In genomic region chr2:75997726-75998125, GRCm38 (mm10) we compare ENCODE assay signal across 11 mouse cellular contexts. TPM values are rescaled to one million over a fixed set of nuclear protein-coding genes. Genes with fewer than 3 reads are reported as not detected.
DNase-seq lines count a peak whose midpoint lies in the region; ATAC-seq and TF ChIP-seq lines count a peak whose summit lies in the region.
"Had no signal": no experiment of that assay in that cellular context is flagged by ENCODE, and none has a peak within 500 bp of the region (broad histone marks: within the 10 kb centered on the region; RNA-seq: fewer than 3 reads in every experiment).

No protein-coding gene starts in this region.

- H3K27ac ChIP-seq in hindbrain, postnatal 0 days: 0 out of 2 replicates have a peak overlapping the region, but pooled peaks have one; percentile 48
- H3K27ac ChIP-seq in hindbrain, embryonic 13.5 days: no peak overlapping the region

- intact Hi-C loops in left cerebral cortex, postnatal 10 days (cut with DNase I): no loop called here

- no peak overlapping the region for H3K9ac ChIP-seq in hindbrain, postnatal 0 days (replicated peaks; ENCODE audit: low read length)
- no peak overlapping the region for H3K9ac ChIP-seq in hindbrain, embryonic 13.5 days

- WGBS in hindbrain, postnatal 0 days: 54% methylated on average over 12 of the region's 12 CpGs
- 30% methylated on average over 12 of the region's 12 CpGs for WGBS in hindbrain, embryonic 13.5 days

- H3K4me3 ChIP-seq in hindbrain, postnatal 0 days (ENCODE audit: low read length): no peak overlapping the region
- H3K4me3 ChIP-seq in hindbrain, embryonic 13.5 days: no peak overlapping the region
- H3K4me3 ChIP-seq: myocyte had no signal

- no peak for ATAC-seq in hindbrain, postnatal 0 days
- no peak for ATAC-seq in hindbrain, embryonic 13.5 days (ENCODE audit: low FRiP score)

- H3K36me3 ChIP-seq in hindbrain, postnatal 0 days (ENCODE audit: insufficient read depth, low read length): no peaks in the 10 kb centered on the region
- H3K36me3 ChIP-seq in hindbrain, embryonic 13.5 days: no peaks in the 10 kb centered on the region

- TF ChIP-seq CTCF in hindbrain, postnatal 0 days (IDR thresholded peaks at IDR 0.05; ENCODE audit: low read depth): no peak

- peak; percentile 21 for DNase-seq in adrenal gland, postnatal 25 days
- no peak for DNase-seq in adrenal gland, adult 8-10 months
- DNase-seq in hindbrain, postnatal 0 days (ENCODE audit: low spot score): no peak
- peak; percentile 31 for DNase-seq in embryo, embryonic 9.5 days (ENCODE audit: extremely low spot score)
- peak; percentile 77 for DNase-seq in kidney, postnatal 14 days
- DNase-seq in left cerebral cortex, postnatal 10 days (ENCODE audit: extremely low spot score in 1 of 2, low spot score in 2 of 2): no peak
- no peak for DNase-seq in testis, postnatal 10 days (ENCODE audit: low spot score)
- DNase-seq: B cell, adult 2 months had no signal

- no peaks in the 10 kb centered on the region for H3K9me3 ChIP-seq in hindbrain, postnatal 0 days (ENCODE audit: low read length)
- no peaks in the 10 kb centered on the region for H3K9me3 ChIP-seq in hindbrain, embryonic 13.5 days

- no peaks in the 10 kb centered on the region for H3K27me3 ChIP-seq in hindbrain, postnatal 0 days (ENCODE audit: insufficient read depth, low read length)
- H3K27me3 ChIP-seq in hindbrain, embryonic 13.5 days: no peaks in the 10 kb centered on the region

- H3K4me1 ChIP-seq in hindbrain, postnatal 0 days (ENCODE audit: insufficient read depth, low read length): no peaks in the 10 kb centered on the region
- peaks cover 37% of the 10 kb centered on the region for H3K4me1 ChIP-seq in hindbrain, embryonic 13.5 days (replicated peaks)

- no peak overlapping the region for H3K4me2 ChIP-seq in hindbrain, postnatal 0 days (ENCODE audit: low read depth, low read length)
- H3K4me2 ChIP-seq in hindbrain, embryonic 13.5 days: no peak overlapping the region
- H3K4me2 ChIP-seq: liver, embryonic 11.5 days had no signal

RNA-seq across cellular contexts. Expression of gene Ttc30a1, which starts 16.0 kb away (rescaled TPM):
- total RNA-seq in adrenal gland, postnatal 25 days (2021): 4.0 and 4.3 TPM in 2 replicates
- 1 to 10 TPM; 2.9 to 4.2 (median 4.2) TPM for total RNA-seq in adrenal gland, adult 8-10 months (2022)
- 8.9 and 11.4 TPM in 2 replicates for total RNA-seq in hindbrain, postnatal 0 days (2014; rRNA removed)
- polyA plus RNA-seq in hindbrain, postnatal 0 days (2015; fragmentation: Nextera tagmentation; extraction: Ambion mirVana): 4.6 and 4.8 TPM in 2 replicates
- polyA plus RNA-seq in hindbrain, embryonic 13.5 days (2015; fragmentation: Nextera tagmentation; extraction: Ambion mirVana): 7.3 and 8.2 TPM in 2 replicates
- 1 to 10 TPM; 2.9 to 3.9 TPM for total RNA-seq in left cerebral cortex, postnatal 10 days (2021)

RNA-seq across cellular contexts. Expression of gene Ttc30a2, which starts 19.8 kb away (rescaled TPM):
- total RNA-seq in adrenal gland, postnatal 25 days (2021): 0.52 and 0.79 TPM in 2 replicates
- total RNA-seq in adrenal gland, adult 8-10 months (2022): under 1 TPM; 0.20 to 0.59 (median 0.28) TPM
- 0.86 and 1.9 TPM in 2 replicates for total RNA-seq in hindbrain, postnatal 0 days (2014; rRNA removed)
- polyA plus RNA-seq in hindbrain, postnatal 0 days (2015; fragmentation: Nextera tagmentation; extraction: Ambion mirVana): 0.19 and 0.38 TPM in 2 replicates
- 1.0 and 1.1 TPM in 2 replicates for polyA plus RNA-seq in hindbrain, embryonic 13.5 days (2015; fragmentation: Nextera tagmentation; extraction: Ambion mirVana)
- total RNA-seq in left cerebral cortex, postnatal 10 days (2021): under 1 TPM; 0.15 to 0.63 TPM

RNA-seq across cellular contexts. Expression of gene Ttc30b, which starts 59.3 kb away (rescaled TPM):
- 19.1 and 26.4 TPM in 2 replicates for total RNA-seq in adrenal gland, postnatal 25 days (2021)
- total RNA-seq in adrenal gland, adult 8-10 months (2022): 10 to 100 TPM; 22.0 to 25.8 (median 22.5) TPM
- total RNA-seq in hindbrain, postnatal 0 days (2014; rRNA removed): 30.9 and 33.9 TPM in 2 replicates
- 16.3 and 19.2 TPM in 2 replicates for polyA plus RNA-seq in hindbrain, postnatal 0 days (2015; fragmentation: Nextera tagmentation; extraction: Ambion mirVana)
- 16.7 and 20.9 TPM in 2 replicates for polyA plus RNA-seq in hindbrain, embryonic 13.5 days (2015; fragmentation: Nextera tagmentation; extraction: Ambion mirVana)
- 10 to 100 TPM; 10.9 to 11.8 TPM for total RNA-seq in left cerebral cortex, postnatal 10 days (2021)

Comparison
In these comparisons a context has a peak if more than half of its experiments do, and no peak if none do; other contexts are left out.
1. DNase-seq: peak in adrenal gland, postnatal 25 days (single experiment), embryo, embryonic 9.5 days (single experiment) and kidney, postnatal 14 days (single experiment); none in adrenal gland, adult 8-10 months (single experiment), hindbrain, postnatal 0 days (single experiment), left cerebral cortex, postnatal 10 days (0 of 2) and testis, postnatal 10 days (single experiment).